Mouse (Mus musculus) MEL-GATA-1-ER (cell line): ENCODE measurements around the gene Mamld1.

ENCODE experiments used
- DNase-seq: peaks from one replicate; pipeline ENCODE4 v3.0.0-alpha.2; 2012; ENCODE audit warnings: low read depth; ENCODE audit errors: extremely low read depth

Gene Mamld1

DNA sequence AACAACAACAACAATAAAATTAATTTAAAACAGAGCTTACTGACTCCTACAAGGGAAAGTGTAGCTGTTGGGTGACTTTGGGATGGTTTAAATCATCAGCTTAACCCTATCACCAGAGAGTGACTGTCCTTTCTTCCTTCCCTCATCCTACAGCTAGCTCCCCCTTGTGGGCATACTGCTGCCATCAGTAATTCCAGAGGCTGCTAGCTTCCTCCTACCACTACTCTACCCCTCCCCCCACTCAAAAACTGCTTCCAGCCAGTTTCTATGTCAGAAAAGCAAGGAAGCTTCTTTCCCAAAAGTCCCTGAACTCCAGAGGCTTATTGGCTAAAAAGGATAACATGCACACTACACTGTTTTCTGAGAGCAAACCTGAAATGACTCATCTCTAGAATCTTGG, 81.4 kb downstream of the Mamld1 start:
- DNase-seq: no peak

DNA sequence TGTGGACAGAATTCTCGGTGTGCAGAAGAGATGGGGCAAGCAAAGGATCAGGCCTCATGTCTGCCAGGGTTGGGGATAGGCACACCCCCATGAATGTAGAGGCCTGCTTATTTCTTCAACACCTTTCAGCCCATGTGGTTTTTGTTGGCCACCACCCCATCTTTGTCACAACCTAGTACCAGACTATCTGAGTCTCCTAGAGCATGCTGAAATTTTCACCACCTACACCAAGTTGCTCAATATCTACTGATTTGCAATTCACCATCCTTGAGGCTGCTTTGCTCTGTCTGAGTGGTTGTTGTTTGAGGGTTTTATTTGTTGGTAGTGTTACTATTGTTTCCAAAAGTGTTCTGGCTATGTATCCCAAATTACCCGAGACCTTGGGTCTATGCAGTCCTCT, 91.3 kb downstream of the Mamld1 start:
- no peak for DNase-seq

DNA sequence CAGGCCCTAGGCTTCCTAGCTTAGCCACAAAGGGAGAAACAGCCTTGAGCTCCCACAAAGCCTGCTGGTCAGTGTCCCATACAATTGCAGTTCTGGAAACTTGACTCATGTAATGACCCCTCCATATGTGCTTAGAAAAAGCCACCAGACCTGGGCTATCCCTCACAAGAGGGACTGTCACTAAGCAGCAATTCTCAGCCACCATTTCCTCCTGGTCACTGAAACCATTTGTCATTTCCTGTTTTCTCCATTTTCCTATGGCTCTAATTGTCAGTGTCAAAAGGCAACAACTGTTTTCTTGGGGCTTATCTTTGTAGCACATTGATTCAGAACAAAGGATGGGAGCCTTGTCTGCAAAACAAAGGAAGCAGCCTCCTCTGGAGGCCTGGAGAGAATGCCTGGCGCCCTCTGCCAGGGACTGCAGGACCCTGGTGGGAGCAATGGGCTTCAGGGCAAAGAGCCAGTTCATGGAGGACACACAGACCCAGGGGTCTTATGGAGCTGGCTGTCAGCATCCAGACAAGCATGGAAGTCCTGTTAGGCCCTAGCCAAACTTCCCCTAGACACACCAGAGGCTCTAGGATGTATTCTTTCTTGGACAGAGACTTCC, 99.5 kb downstream of the Mamld1 start:
- DNase-seq: no peak

DNA sequence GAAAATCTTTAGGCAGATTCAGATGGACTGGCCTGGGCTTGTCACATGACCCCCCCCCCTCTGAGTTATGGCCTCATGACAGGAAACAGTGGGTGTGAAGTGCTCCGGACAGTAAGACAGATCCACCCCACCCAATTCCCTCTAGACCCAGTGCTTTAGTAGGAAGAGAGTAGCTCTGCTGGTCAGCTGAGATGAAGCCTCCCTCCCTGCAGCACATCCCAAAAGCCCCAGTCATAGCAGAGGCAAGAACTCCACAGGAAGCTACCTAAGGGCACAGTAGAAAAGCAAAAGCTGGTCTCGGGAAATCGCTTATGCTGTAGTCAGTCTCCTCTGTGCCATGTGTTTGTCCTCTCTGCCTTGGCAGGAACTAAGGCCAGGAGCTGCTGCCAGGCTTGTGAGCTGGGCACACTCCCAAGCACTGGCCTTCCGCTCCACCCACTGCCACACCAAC, 100.5 kb downstream of the Mamld1 start:
- DNase-seq: no peak

DNA sequence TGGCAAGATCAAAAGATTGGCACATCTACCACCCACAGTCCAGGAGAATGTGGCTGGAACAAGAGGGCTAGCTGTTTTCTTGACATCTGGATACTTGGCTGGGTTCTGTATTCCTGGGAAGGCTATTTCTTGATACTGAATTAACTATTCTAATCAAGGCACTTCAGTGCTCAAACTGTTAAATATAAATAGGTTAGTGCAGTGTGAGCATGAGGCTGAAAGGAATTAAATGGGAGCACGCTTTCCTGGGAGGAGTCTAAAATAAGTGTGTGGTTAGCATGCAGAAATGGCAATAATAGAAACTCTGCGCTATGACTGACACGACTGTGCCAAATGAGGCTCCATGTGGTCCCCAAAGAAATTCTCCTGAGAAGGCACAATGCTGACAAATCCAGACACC, 131.5 kb downstream of the Mamld1 start:
- no peak for DNase-seq

DNA sequence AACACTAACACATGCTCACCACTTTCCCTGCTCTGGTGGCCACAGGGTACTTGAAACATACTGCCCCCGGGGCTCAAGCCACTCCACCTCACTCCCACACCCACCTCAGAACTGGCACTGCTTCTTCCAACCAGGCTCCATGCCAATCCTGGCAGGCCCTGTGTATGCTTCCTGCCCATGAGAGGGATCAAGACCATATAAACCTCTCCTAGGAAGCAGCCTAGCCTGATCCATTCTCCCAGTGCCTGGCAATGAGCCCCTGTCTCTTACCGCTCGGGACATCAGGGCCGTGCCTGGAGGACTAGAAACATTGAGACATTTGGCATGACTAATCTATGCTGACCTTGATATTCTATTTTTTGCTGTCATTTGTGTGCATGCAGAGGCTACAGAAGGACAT, 133.6 kb downstream of the Mamld1 start:
- DNase-seq: no peak

DNA sequence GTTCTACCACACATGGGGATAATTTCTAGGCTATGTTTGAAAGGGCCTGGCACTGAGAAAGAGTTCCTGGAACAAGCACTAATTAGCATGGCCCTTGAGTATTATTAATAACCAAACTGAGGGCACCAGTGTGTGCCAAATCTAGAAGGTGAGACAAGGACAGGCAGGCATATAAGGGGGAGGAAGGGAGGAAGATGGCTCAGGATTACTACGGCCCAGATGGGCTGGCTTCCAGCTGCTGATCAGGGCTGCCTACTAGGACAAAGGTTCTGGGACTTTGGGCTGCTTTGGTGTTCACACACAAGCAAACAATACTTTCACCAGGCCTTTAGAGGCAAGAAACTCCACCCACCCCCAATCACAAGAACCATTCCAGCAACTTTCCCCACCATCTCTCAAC, 136.3 kb downstream of the Mamld1 start:
- DNase-seq: no peak

DNA sequence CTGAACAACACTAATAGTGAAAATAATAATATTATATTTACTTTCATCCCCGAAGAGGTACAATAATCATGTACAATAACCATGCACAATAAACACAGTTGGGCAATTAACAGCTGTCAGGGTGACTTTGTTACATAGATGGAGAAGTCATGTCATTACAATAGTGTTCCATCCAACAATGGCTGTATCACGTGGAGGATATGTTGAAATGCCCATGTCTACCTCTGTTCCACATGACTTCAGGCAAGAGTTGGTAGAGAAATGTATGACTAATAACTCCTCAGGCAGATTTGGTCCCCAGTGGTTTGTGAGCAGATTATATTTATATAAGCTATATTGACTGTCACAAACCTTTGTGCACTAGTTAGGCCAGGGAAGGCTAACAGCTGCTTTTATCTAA, 154.7 kb downstream of the Mamld1 start:
- no peak for DNase-seq
